In the genomic region with DNA sequence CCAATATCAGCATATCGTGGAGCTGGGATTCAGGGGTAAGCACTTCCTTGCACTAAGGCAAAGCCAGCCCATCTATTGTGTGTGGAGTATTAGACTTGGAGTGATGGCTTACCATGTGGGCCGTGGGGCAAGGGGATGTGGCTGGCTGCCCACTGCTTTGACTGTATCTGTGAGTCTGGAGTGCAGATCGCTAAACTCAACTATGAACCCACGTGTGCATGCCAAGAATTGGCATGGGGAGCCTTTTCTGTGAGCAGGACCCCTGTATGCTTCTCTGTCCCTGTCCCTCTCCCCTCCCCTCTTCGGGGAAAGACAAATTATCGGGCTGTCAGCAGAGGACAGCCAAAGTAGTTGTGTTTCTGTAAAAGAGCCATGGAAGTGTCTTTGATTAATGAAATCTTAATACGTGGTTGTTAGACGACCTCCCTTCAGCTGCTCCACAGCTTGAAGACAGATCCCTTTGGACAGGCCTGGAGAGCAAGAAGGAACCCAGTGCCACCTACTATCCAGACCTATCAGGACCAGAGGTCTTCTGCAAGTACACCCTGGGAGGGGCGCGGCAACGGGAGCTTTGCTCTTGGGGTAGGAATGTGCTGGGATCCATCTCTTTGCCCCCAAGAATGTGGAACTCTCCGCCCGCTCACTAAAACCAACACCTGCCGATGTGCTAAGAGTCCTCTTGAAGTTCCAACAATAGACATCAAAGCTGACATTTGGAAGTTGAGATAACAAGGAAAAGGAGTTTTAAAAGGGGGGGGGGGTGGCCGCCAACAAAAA, we compare ENCODE assay signal across 18 mouse cellular contexts. TPM values are rescaled to one million over a fixed set of nuclear protein-coding genes. Genes with fewer than 3 reads are reported as not detected.
A peak's percentile ranks its signal among the peaks of the same experiment; 100 is the strongest.
DNase-seq lines count a peak whose midpoint lies in the region.
"Had no signal": no experiment of that assay in that cellular context is flagged by ENCODE, and none has a peak within 500 bp of the region (broad histone marks: within the 10 kb centered on the region; RNA-seq: fewer than 3 reads in every experiment).

No protein-coding gene starts in this region.

- H3K27ac ChIP-seq in heart, embryonic 10.5 days = peak overlapping the region; percentile 37; the same call in 1 of the 2 replicates
- H3K27ac ChIP-seq: embryonic facial prominence, embryonic 13.5 days; intestine, embryonic 15.5 days; kidney, embryonic 15.5 days; left cerebral cortex, adult 2 months; limb, embryonic 13.5 days; liver, embryonic 15.5 days; neural tube, embryonic 13.5 days had no signal

- intact Hi-C loops in heart, postnatal 36 days (cut with DNase I) = no loop called here
- intact Hi-C loops in left cerebral cortex, postnatal 4 days (cut with DNase I) = no loop called here

- H3K27me3 ChIP-seq in heart, embryonic 10.5 days (ENCODE audit: insufficient read depth, poor library complexity, severe bottlenecking) = peaks cover 11% of the 10 kb centered on the region; the same call in 1 of the 2 replicates
- H3K27me3 ChIP-seq: intestine, embryonic 15.5 days; neural tube, embryonic 13.5 days had no signal

- peaks cover 20% of the 10 kb centered on the region for H3K4me1 ChIP-seq in heart, embryonic 10.5 days
- H3K4me1 ChIP-seq: liver, embryonic 15.5 days had no signal

- 33% methylated on average over 15 of the region's 15 CpGs for WGBS in heart, embryonic 10.5 days

- H3K4me3 ChIP-seq in heart, embryonic 10.5 days = no peak overlapping the region
- H3K4me3 ChIP-seq: embryonic facial prominence, embryonic 13.5 days; heart, embryonic 15.5 days; intestine, embryonic 15.5 days; kidney, embryonic 15.5 days; left cerebral cortex, adult 2 months; limb, embryonic 13.5 days; liver, embryonic 15.5 days; neural tube, embryonic 13.5 days had no signal

- H3K9me3 ChIP-seq in heart, embryonic 10.5 days = no peaks in the 10 kb centered on the region
- H3K9me3 ChIP-seq: embryonic facial prominence, embryonic 13.5 days; heart, embryonic 15.5 days; intestine, embryonic 15.5 days; kidney, embryonic 15.5 days; limb, embryonic 13.5 days; liver, embryonic 15.5 days; neural tube, embryonic 13.5 days had no signal

- no peak for DNase-seq in heart, embryonic 10.5 days (ENCODE audit: low spot score)
- no peak for DNase-seq in heart, postnatal 36 days
- DNase-seq in left cerebral cortex, postnatal 4 days = peak; percentile 42
- no peak for DNase-seq in left cerebral cortex, adult 8-10 months (ENCODE audit: low spot score in 2 of 2)
- DNase-seq in ES-CJ7 (ENCODE audit: low read depth, low spot score) (peak; percentile 4), ZHBTc4 (ENCODE audit: low read depth, low spot score) (peak; percentile 39)
- no peak for DNase-seq in urinary bladder, postnatal 4 days (ENCODE audit: low spot score in 2 of 2)
- DNase-seq: adrenal gland, postnatal 25 days; cerebellum, postnatal 14 days; thymus, postnatal 14 days had no signal

- no peaks in the 10 kb centered on the region for H3K36me3 ChIP-seq in heart, embryonic 10.5 days
- H3K36me3 ChIP-seq: embryonic facial prominence, embryonic 13.5 days; heart, embryonic 15.5 days; intestine, embryonic 15.5 days; kidney, embryonic 15.5 days; limb, embryonic 13.5 days; liver, embryonic 15.5 days; neural tube, embryonic 13.5 days had no signal

RNA-seq across cellular contexts. Expression of a gene that starts 53.5 kb away (rescaled TPM):
- 2.6 and 3.1 TPM in 2 replicates for polyA plus RNA-seq in heart, embryonic 10.5 days (2016; fragmentation: Nextera tagmentation; extraction: Ambion mirVana)
- 100 to 1,000 TPM; 118 to 222 TPM for total RNA-seq in heart, postnatal 36 days (2021)
- total RNA-seq in left cerebral cortex, postnatal 4 days (2021) = 10 to 100 TPM; 28.9 to 29.6 TPM
- total RNA-seq in left cerebral cortex, adult 8-10 months (2022) = 10 to 100 TPM; 66.8 to 72.0 (median 69.8) TPM

Comparison
In these comparisons a context has a peak if more than half of its experiments do, and no peak if none do; other contexts are left out.
1. DNase-seq: peak in left cerebral cortex, postnatal 4 days (single experiment), ES-CJ7 (single experiment) and ZHBTc4 (single experiment); none in heart, embryonic 10.5 days (single experiment), heart, postnatal 36 days (0 of 2), left cerebral cortex, adult 8-10 months (0 of 2) and urinary bladder, postnatal 4 days (0 of 2).